Mouse (Mus musculus): Measurements from ENCODE around the gene Bend5.

The Bend5 gene

GRCm38 (mm10) chr4:111443906-111444615 lies 29.3 kb downstream of the Bend5 start:
- DNase-seq, result no peak

GRCm38 (mm10) chr4:111444616-111445160 lies 29.9 kb downstream of the Bend5 start:
- no peak for DNase-seq

- DNase-seq, result no peak
These were observed 33.1 kb downstream of the Bend5 start for GRCm38 (mm10) chr4:111447918-111448317.

GRCm38 (mm10) chr4:111448586-111448985 lies 33.8 kb downstream of the Bend5 start:
- DNase-seq, result no peak

- no peak for DNase-seq
These were observed 34.8 kb downstream of the Bend5 start for GRCm38 (mm10) chr4:111449442-111450199.

- no peak for DNase-seq
These were observed 36.6 kb downstream of the Bend5 start for GRCm38 (mm10) chr4:111451283-111451918.

GRCm38 (mm10) chr4:111452192-111452591 lies 37.4 kb downstream of the Bend5 start:
- no peak for DNase-seq

GRCm38 (mm10) chr4:111453275-111453674 lies 38.5 kb downstream of the Bend5 start:
- DNase-seq, result no peak

GRCm38 (mm10) chr4:111455621-111456020 lies 40.8 kb downstream of the Bend5 start:
- DNase-seq, result no peak

- no peak for DNase-seq
These were observed 42.8 kb downstream of the Bend5 start for GRCm38 (mm10) chr4:111457568-111457967.

- DNase-seq, result no peak
These were observed 52.5 kb downstream of the Bend5 start for GRCm38 (mm10) chr4:111467293-111467773.

GRCm38 (mm10) chr4:111467796-111468195 lies 53.0 kb downstream of the Bend5 start:
- no peak for DNase-seq

- no peak for DNase-seq
These were observed 55.0 kb downstream of the Bend5 start for GRCm38 (mm10) chr4:111469847-111470246.

- DNase-seq, result no peak
These were observed 56.9 kb downstream of the Bend5 start for GRCm38 (mm10) chr4:111471726-111472125.

- DNase-seq, result no peak
These were observed 57.7 kb downstream of the Bend5 start for GRCm38 (mm10) chr4:111472511-111472910.

GRCm38 (mm10) chr4:111473014-111473413 lies 58.2 kb downstream of the Bend5 start:
- DNase-seq, result no peak

- DNase-seq, result no peak
These were observed 60.7 kb downstream of the Bend5 start for GRCm38 (mm10) chr4:111475374-111475971.

GRCm38 (mm10) chr4:111477507-111477906 lies 62.7 kb downstream of the Bend5 start:
- DNase-seq, result no peak

GRCm38 (mm10) chr4:111483499-111483898 lies 68.7 kb downstream of the Bend5 start:
- no peak for DNase-seq

- no peak for DNase-seq
These were observed 70.4 kb downstream of the Bend5 start for GRCm38 (mm10) chr4:111485189-111485588.

GRCm38 (mm10) chr4:111486187-111486586 lies 71.4 kb downstream of the Bend5 start:
- DNase-seq, result no peak

- no peak for DNase-seq
These were observed 72.5 kb downstream of the Bend5 start for GRCm38 (mm10) chr4:111487233-111487843.
